Mouse (Mus musculus) testis, adult 10 weeks (tissue): ENCODE results near the gene Klra2. TPM values are rescaled to one million over a fixed set of nuclear protein-coding genes. Genes with fewer than 3 reads are reported as not detected.

Experiments
- polyA plus RNA-seq: library from polyadenylated mRNA; stranded (reverse); fragments of 350-450 nt; fragmentation: Illumina TruSeq; extraction: RNeasy Lipid Tissue Mini Kit (QIAGEN cat#74804); gene quantifications from one replicate; pipeline ENCODE4 v1.2.3, GENCODE M21; 2014; ENCODE audit warnings: low read depth, low replicate concordance

The Klra2 gene
- polyA plus RNA-seq = 0.20 TPM

DNA sequence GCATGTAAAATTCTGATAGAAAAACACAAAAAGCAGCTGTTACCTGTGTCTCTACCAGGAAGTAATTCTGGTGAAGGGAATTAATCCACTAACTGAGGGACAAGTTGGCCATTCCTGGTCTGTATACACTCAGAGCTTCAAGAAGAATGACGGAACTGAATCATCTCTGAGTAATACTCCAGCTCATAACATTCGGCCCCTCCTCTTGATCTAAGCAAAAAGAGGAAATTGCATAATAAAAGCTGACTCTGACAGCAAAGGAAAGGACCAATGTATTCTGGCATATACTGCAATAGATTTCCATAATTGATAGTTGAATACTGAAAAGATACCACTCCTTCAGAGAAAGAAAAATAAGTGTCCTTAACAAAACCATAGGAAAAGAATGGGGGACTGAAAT, at the start of gene Klra2:
TSS of gene Klra2 (minus strand) at position 157 of the 400 bp plus-strand sequence.

DNA sequence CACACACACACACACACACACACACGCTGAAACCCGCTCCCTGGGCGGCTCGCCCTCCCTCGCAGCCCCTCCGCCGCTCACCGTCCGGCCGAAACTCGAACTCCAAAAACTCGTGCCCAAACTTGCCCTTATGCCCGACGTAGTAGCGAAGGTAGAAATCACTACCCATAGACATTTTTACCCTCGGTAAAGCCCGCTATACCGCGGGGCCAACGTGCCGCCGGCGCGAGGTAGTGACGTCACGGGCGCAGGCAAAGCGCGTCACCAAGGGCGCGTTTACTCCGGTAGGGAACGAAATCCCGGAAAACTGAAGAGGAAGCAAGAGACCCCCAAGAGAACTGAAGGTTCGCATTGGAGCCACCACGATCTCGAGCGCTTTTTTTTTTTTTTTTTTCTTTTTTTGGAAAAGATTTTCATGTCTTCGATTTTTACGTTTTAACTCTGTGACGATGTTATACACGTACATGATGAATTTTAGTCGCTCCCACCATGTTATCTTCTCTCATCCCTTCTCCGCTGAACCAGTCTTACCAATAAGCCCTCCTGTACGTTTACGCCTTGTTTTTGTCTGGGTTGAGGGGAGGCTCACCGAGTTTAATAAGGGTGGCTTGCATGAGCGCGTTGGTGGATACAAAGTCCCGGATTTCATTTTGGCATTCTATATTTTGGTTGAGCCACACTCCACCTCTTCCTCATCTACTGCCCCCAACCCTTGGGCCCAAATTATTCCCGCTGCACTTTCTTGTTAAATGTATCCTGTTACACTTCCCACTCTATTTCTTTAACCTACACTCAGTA, 46.0 kb upstream of the Klra2 start, which contains the start of gene Magohb:
TSS of gene Magohb (minus strand) at position 254 of the 798 bp plus-strand sequence.

Other genes with a start within 250 kb of the Klra2 start
- 52.4 TPM for gene Magohb, start 45.9 kb upstream of the Klra2 start, polyA plus RNA-seq
- 0.27 TPM for gene Styk1, start 106.2 kb upstream of the Klra2 start, polyA plus RNA-seq
- gene Ybx3, start 141.1 kb upstream of the Klra2 start, polyA plus RNA-seq = 861 TPM
- gene 5430401F13Rik, start 239.0 kb upstream of the Klra2 start, polyA plus RNA-seq = 1.4 TPM
- not detected for gene Gm6619, start 239.0 kb upstream of the Klra2 start, polyA plus RNA-seq